Mouse (Mus musculus): ENCODE measurements around the gene Grk4. TPM values are rescaled to one million over a fixed set of nuclear protein-coding genes. Genes with fewer than 3 reads are reported as not detected.

The Grk4 gene
- polyA plus RNA-seq, 1 experiment from 2014 or later: 0.92 TPM

MicroRNAs encoded within 50 kb of the gene (microRNA counts, 519-probe panel; counts per million panel counts)
- not detected for microRNA mmu-miR-467g

Small RNA genes within 50 kb of the gene (microRNA-seq; reads per million reads assigned to microRNA genes)
- gene Mir467g: not detected

Other genes starting within 250 kb of the Grk4 start
- 9.9 and 14.6 TPM in 2 replicates for gene Tnip2, start 146.4 kb upstream of the Grk4 start, polyA plus RNA-seq (2016; fragmentation: Nextera tagmentation; extraction: Ambion mirVana)
- 3.6 and 6.0 TPM in 2 replicates for gene Sh3bp2, start 134.5 kb upstream of the Grk4 start, polyA plus RNA-seq (2016; fragmentation: Nextera tagmentation; extraction: Ambion mirVana)
- gene Add1, start 86.7 kb upstream of the Grk4 start, polyA plus RNA-seq (2016; fragmentation: Nextera tagmentation; extraction: Ambion mirVana): 177 and 187 TPM in 2 replicates
- 84.7 and 105 TPM in 2 replicates for gene Mfsd10, start 23.2 kb upstream of the Grk4 start, polyA plus RNA-seq (2016; fragmentation: Nextera tagmentation; extraction: Ambion mirVana)
- 21.0 and 30.8 TPM in 2 replicates for gene Nop14, start 231 bp upstream of the Grk4 start, polyA plus RNA-seq (2016; fragmentation: Nextera tagmentation; extraction: Ambion mirVana)
- 10.8 and 14.6 TPM in 2 replicates for gene Htt, start 101.4 kb downstream of the Grk4 start, polyA plus RNA-seq (2016; fragmentation: Nextera tagmentation; extraction: Ambion mirVana)
- gene Msantd1, start 247.6 kb downstream of the Grk4 start, polyA plus RNA-seq (2016; fragmentation: Nextera tagmentation; extraction: Ambion mirVana): 0.37 and 1.3 TPM in 2 replicates

All from heart, embryonic 10.5 days (tissue).